Mouse (Mus musculus): ENCODE measurements around the gene Scube2. TPM values are rescaled to one million over a fixed set of nuclear protein-coding genes. Genes with fewer than 3 reads are reported as not detected.

The Scube2 gene
- polyA plus RNA-seq, 1 experiment from 2014 or later = 1.9 TPM

- Histone ChIP-seq H3K27me3 (ENCODE audit: control insufficient read depth, insufficient read depth, low read length) (no peaks in the 10 kb centered on the region; the same call in 1 of the 2 replicates), H3K9ac (ENCODE audit: low read length) (no peak overlapping the region), H3K9me3 (replicated peaks; ENCODE audit: control insufficient read depth, low read length) (no peaks in the 10 kb centered on the region), H3K36me3 (ENCODE audit: control insufficient read depth, insufficient read depth, low read length) (no peaks in the 10 kb centered on the region), H3K27ac (ENCODE audit: low read length) (no peak overlapping the region), H3K4me1 (ENCODE audit: control insufficient read depth, insufficient read depth, low read length) (no peaks in the 10 kb centered on the region), H3K4me3 (replicated peaks; ENCODE audit: low read length) (no peak overlapping the region), H3K4me2 (ENCODE audit: low read depth, low read length) (no peak overlapping the region)
- no peak for ATAC-seq (ENCODE audit: insufficient read depth, low FRiP score)
- WGBS = 55% methylated on average over 2 of the region's 2 CpGs
These were observed 96.6 kb downstream of the Scube2 start for GRCm38 (mm10) chr7:109768699-109769383.

- H3K9me3 ChIP-seq (replicated peaks; ENCODE audit: control insufficient read depth, low read length) = no peaks in the 10 kb centered on the region
- WGBS = 78% methylated on average over 7 of the region's 7 CpGs
- no peak overlapping the region for H3K27ac ChIP-seq (ENCODE audit: low read length)
- no peak overlapping the region for H3K9ac ChIP-seq (ENCODE audit: low read length)
- no peak overlapping the region for H3K4me3 ChIP-seq (replicated peaks; ENCODE audit: low read length)
- no peaks in the 10 kb centered on the region for H3K36me3 ChIP-seq (ENCODE audit: control insufficient read depth, insufficient read depth, low read length)
- no peak overlapping the region for H3K4me2 ChIP-seq (ENCODE audit: low read depth, low read length)
- no peak for ATAC-seq (ENCODE audit: insufficient read depth, low FRiP score)
- H3K27me3 ChIP-seq (ENCODE audit: control insufficient read depth, insufficient read depth, low read length) = no peaks in the 10 kb centered on the region; the same call in 1 of the 2 replicates
- no peaks in the 10 kb centered on the region for H3K4me1 ChIP-seq (ENCODE audit: control insufficient read depth, insufficient read depth, low read length)
These were observed 97.7 kb downstream of the Scube2 start for GRCm38 (mm10) chr7:109767575-109768350.

GRCm38 (mm10) chr7:109764009-109764408 lies 101.5 kb downstream of the Scube2 start:
- Histone ChIP-seq H3K9me3 (replicated peaks; ENCODE audit: control insufficient read depth, low read length) (no peaks in the 10 kb centered on the region), H3K36me3 (ENCODE audit: control insufficient read depth, insufficient read depth, low read length) (no peaks in the 10 kb centered on the region), H3K4me2 (ENCODE audit: low read depth, low read length) (no peak overlapping the region), H3K9ac (ENCODE audit: low read length) (no peak overlapping the region), H3K27me3 (ENCODE audit: control insufficient read depth, insufficient read depth, low read length) (no peaks in the 10 kb centered on the region; the same call in 1 of the 2 replicates), H3K4me3 (replicated peaks; ENCODE audit: low read length) (no peak overlapping the region), H3K27ac (ENCODE audit: low read length) (no peak overlapping the region), H3K4me1 (ENCODE audit: control insufficient read depth, insufficient read depth, low read length) (no peaks in the 10 kb centered on the region)
- 72% methylated on average over 2 of the region's 2 CpGs for WGBS
- no peak for ATAC-seq (ENCODE audit: insufficient read depth, low FRiP score)

GRCm38 (mm10) chr7:109756291-109756690 lies 109.2 kb downstream of the Scube2 start:
- no peak overlapping the region for H3K4me2 ChIP-seq (ENCODE audit: low read depth, low read length)
- no peaks in the 10 kb centered on the region for H3K36me3 ChIP-seq (ENCODE audit: control insufficient read depth, insufficient read depth, low read length)
- H3K9me3 ChIP-seq (replicated peaks; ENCODE audit: control insufficient read depth, low read length) = no peaks in the 10 kb centered on the region
- 96% methylated on average over 3 of the region's 3 CpGs for WGBS
- peaks cover 13% of the 10 kb centered on the region for H3K4me1 ChIP-seq (ENCODE audit: control insufficient read depth, insufficient read depth, low read length)
- H3K9ac ChIP-seq (ENCODE audit: low read length) = no peak overlapping the region
- H3K27ac ChIP-seq (ENCODE audit: low read length) = no peak overlapping the region
- no peak for ATAC-seq (ENCODE audit: insufficient read depth, low FRiP score)
- H3K27me3 ChIP-seq (ENCODE audit: control insufficient read depth, insufficient read depth, low read length) = no peaks in the 10 kb centered on the region
- no peak overlapping the region for H3K4me3 ChIP-seq (replicated peaks; ENCODE audit: low read length)

GRCm38 (mm10) chr7:109754034-109754433 lies 111.4 kb downstream of the Scube2 start:
- H3K27me3 ChIP-seq (ENCODE audit: control insufficient read depth, insufficient read depth, low read length) = no peaks in the 10 kb centered on the region
- 0 out of 2 replicates have a peak overlapping the region, but pooled peaks have one; percentile 42 for H3K27ac ChIP-seq (ENCODE audit: low read length)
- H3K9me3 ChIP-seq (replicated peaks; ENCODE audit: control insufficient read depth, low read length) = no peaks in the 10 kb centered on the region
- peaks cover 16% of the 10 kb centered on the region for H3K4me1 ChIP-seq (ENCODE audit: control insufficient read depth, insufficient read depth, low read length)
- no peaks in the 10 kb centered on the region for H3K36me3 ChIP-seq (ENCODE audit: control insufficient read depth, insufficient read depth, low read length)
- no peak overlapping the region for H3K4me3 ChIP-seq (replicated peaks; ENCODE audit: low read length)
- WGBS = 85% methylated on average over 8 of the region's 8 CpGs
- H3K4me2 ChIP-seq (ENCODE audit: low read depth, low read length) = 0 out of 2 replicates have a peak overlapping the region, but pooled peaks have one; percentile 93
- ATAC-seq (ENCODE audit: insufficient read depth, low FRiP score) = no peak
- no peak overlapping the region for H3K9ac ChIP-seq (ENCODE audit: low read length)

- under 1% methylated on average over 74 of the region's 74 CpGs for WGBS
- peak; percentile 91 for ATAC-seq (ENCODE audit: insufficient read depth, low FRiP score)
- H3K9ac ChIP-seq (ENCODE audit: low read length) = peak within 1 kb of the TSS; percentile 98
These were observed 113.2 kb downstream of the Scube2 start, which contains the start of gene Tmem9b for GRCm38 (mm10) chr7:109752008-109752925. Tmem9b (minus strand) TSS chr7:109752875.

GRCm38 (mm10) chr7:109751427-109752007 lies 114.0 kb downstream of the Scube2 start:
- H3K9me3 ChIP-seq (replicated peaks; ENCODE audit: control insufficient read depth, low read length) = no peaks in the 10 kb centered on the region
- H3K4me2 ChIP-seq (ENCODE audit: low read depth, low read length) = peak overlapping the region; percentile 93
- no peaks in the 10 kb centered on the region for H3K27me3 ChIP-seq (ENCODE audit: control insufficient read depth, insufficient read depth, low read length)
- H3K4me3 ChIP-seq (replicated peaks; ENCODE audit: low read length) = peak overlapping the region; percentile 97
- 2% methylated on average over 13 of the region's 13 CpGs for WGBS
- peak overlapping the region; percentile 93 for H3K27ac ChIP-seq (ENCODE audit: low read length)
- H3K4me1 ChIP-seq (ENCODE audit: control insufficient read depth, insufficient read depth, low read length) = peaks cover 16% of the 10 kb centered on the region
- peak overlapping the region; percentile 98 for H3K9ac ChIP-seq (ENCODE audit: low read length)
- 0 out of 2 replicates have a peak, but pooled peaks cover under 1% of the 10 kb centered on the region for H3K36me3 ChIP-seq (ENCODE audit: control insufficient read depth, insufficient read depth, low read length)
- no peak for ATAC-seq (ENCODE audit: insufficient read depth, low FRiP score)

More at GRCm38 (mm10) chr7:109752008-109752925, 113.2 kb downstream of the Scube2 start, which contains the start of gene Tmem9b:
- peaks cover 16% of the 10 kb centered on the region for H3K4me1 ChIP-seq (ENCODE audit: control insufficient read depth, insufficient read depth, low read length)
- H3K4me2 ChIP-seq (ENCODE audit: low read depth, low read length) = peak within 1 kb of the TSS; percentile 93
- H3K36me3 ChIP-seq (ENCODE audit: control insufficient read depth, insufficient read depth, low read length) = no peaks in the 10 kb centered on the region
- peak within 1 kb of the TSS; percentile 93 for H3K27ac ChIP-seq (ENCODE audit: low read length)
- peak within 1 kb of the TSS; percentile 97 for H3K4me3 ChIP-seq (replicated peaks; ENCODE audit: low read length)
- H3K9me3 ChIP-seq (replicated peaks; ENCODE audit: control insufficient read depth, low read length) = no peaks in the 10 kb centered on the region
- no peaks in the 10 kb centered on the region for H3K27me3 ChIP-seq (ENCODE audit: control insufficient read depth, insufficient read depth, low read length)

Data from stomach, embryonic 16.5 days (tissue).